Mouse (Mus musculus) MEL (cell line): ENCODE data around the gene Cdhr5. TPM values are rescaled to one million over a fixed set of nuclear protein-coding genes. Genes with fewer than 3 reads are reported as not detected.

Experiments
- DNase-seq: peaks from one replicate; pipeline ENCODE4 v3.0.0; 2011; ENCODE audit warnings: low read depth, low spot score
- H3K27ac ChIP-seq: 2 replicates; pipeline ENCODE4 v1.5.1; 2012; ENCODE audit warnings: low read depth, mild to moderate bottlenecking, control low read depth, low read length, moderate library complexity; ENCODE audit not compliant: control insufficient read depth
- H3K27me3 ChIP-seq, 2 experiments: fragments of 150-350 bp in 1 of 2; sonication (generic) in 1 of 2; 2 replicates each; pipeline ENCODE4 v1.6.1; 2012; ENCODE audit warnings: low read length in 2 of 2, mild to moderate bottlenecking in 2 of 2, improper control_type of control experiment in 1 of 2, moderate library complexity in 1 of 2; ENCODE audit not compliant: insufficient read depth in 2 of 2, control insufficient read depth in 1 of 2
- H3K36me3 ChIP-seq, 2 experiments: 2 replicates each; pipeline ENCODE4 v1.6.1; 2012 to 2014; ENCODE audit warnings: low read length in 2 of 2, improper control_type of control experiment in 1 of 2, inconsistent platforms in 1 of 2, mild to moderate bottlenecking in 1 of 2; ENCODE audit not compliant: insufficient read depth in 2 of 2, control insufficient read depth in 1 of 2
- H3K4me1 ChIP-seq, 2 experiments: fragments of 150-350 bp in 1 of 2; sonication (generic) in 1 of 2; 2 replicates each; pipeline ENCODE4 v1.6.1; 2012; ENCODE audit warnings: low read length in 2 of 2, improper control_type of control experiment in 1 of 2, mild to moderate bottlenecking in 1 of 2; ENCODE audit not compliant: insufficient read depth in 2 of 2, control insufficient read depth in 1 of 2
- H3K4me3 ChIP-seq, 2 experiments: fragments of 150-350 bp in 1 of 2; sonication (generic) in 1 of 2; 2 replicates each; pipeline ENCODE4 v1.5.1; 2012; ENCODE audit warnings: low read depth in 2 of 2, low read length in 2 of 2, mild to moderate bottlenecking in 2 of 2, moderate library complexity in 2 of 2, control low read depth in 1 of 2, improper control_type of control experiment in 1 of 2; ENCODE audit not compliant: control insufficient read depth in 1 of 2, insufficient read depth in 1 of 2
- H3K79me2 ChIP-seq: 2 replicates; pipeline ENCODE4 v1.6.1; 2012; ENCODE audit warnings: mild to moderate bottlenecking, low read length, moderate library complexity; ENCODE audit not compliant: control insufficient read depth, poor library complexity, insufficient read depth
- H3K9ac ChIP-seq: 2 replicates; pipeline ENCODE4 v1.6.1; 2012; ENCODE audit warnings: low read depth, mild to moderate bottlenecking, control low read depth, low read length, moderate library complexity; ENCODE audit not compliant: control insufficient read depth, poor library complexity, severe bottlenecking
- H3K9me3 ChIP-seq: fragments of 150-350 bp; sonication (generic); replicated peaks from 2 replicates; pipeline ENCODE4 v1.6.1; 2012; ENCODE audit warnings: mild to moderate bottlenecking, low read length, improper control_type of control experiment, moderate library complexity; ENCODE audit not compliant: insufficient read depth
- BHLHE40 ChIP-seq: IDR thresholded peaks from 2 replicates; pipeline ENCODE4 v1.6.1; 2012; ENCODE audit warnings: low read depth, mild to moderate bottlenecking, inconsistent platforms, low read length, improper control_type of control experiment, borderline replicate concordance
- CTCF ChIP-seq, 3 experiments: IDR thresholded peaks in 2 of 3; conservative IDR thresholded peaks in 1 of 3; 2 replicates each; pipeline ENCODE4 v1.5.1; 2011 to 2012; ENCODE audit warnings: low read length in 3 of 3, low read depth in 2 of 3, mild to moderate bottlenecking in 2 of 3, improper control_type of control experiment in 1 of 3, inconsistent platforms in 1 of 3, mixed read lengths in 1 of 3, moderate library complexity in 1 of 3; ENCODE audit not compliant: control insufficient read depth in 1 of 3, insufficient read depth in 1 of 3, poor library complexity in 1 of 3, severe bottlenecking in 1 of 3
- E2F4 ChIP-seq: IDR thresholded peaks from 2 replicates; pipeline ENCODE4 v1.6.1; 2011; ENCODE audit warnings: low read depth, low read length, improper control_type of control experiment, borderline replicate concordance
- ETS1 ChIP-seq: IDR thresholded peaks from 2 replicates; pipeline ENCODE4 v1.6.1; 2012; ENCODE audit warnings: low read depth, mild to moderate bottlenecking, inconsistent platforms, low read length, improper control_type of control experiment, moderate library complexity
- GABPA ChIP-seq: IDR thresholded peaks from 2 replicates; pipeline ENCODE4 v1.6.1; 2012; ENCODE audit warnings: low read depth, mild to moderate bottlenecking, inconsistent platforms, low read length, improper control_type of control experiment, moderate library complexity
- MEF2A ChIP-seq: IDR thresholded peaks from 2 replicates; pipeline ENCODE4 v1.6.1; 2014; ENCODE audit warnings: low read depth, mild to moderate bottlenecking, inconsistent platforms, low read length, improper control_type of control experiment; ENCODE audit not compliant: poor library complexity, insufficient replicate concordance, severe bottlenecking; ENCODE audit errors: extremely low read depth
- MXI1 ChIP-seq: IDR thresholded peaks from 2 replicates; pipeline ENCODE4 v1.6.1; 2011; ENCODE audit warnings: mild to moderate bottlenecking, low read depth, low read length, improper control_type of control experiment
- MYB ChIP-seq: IDR thresholded peaks from 2 replicates; pipeline ENCODE4 v1.6.1; 2011; ENCODE audit warnings: mild to moderate bottlenecking, low read depth, low read length, improper control_type of control experiment
- NRF1 ChIP-seq: IDR thresholded peaks from 2 replicates; pipeline ENCODE4 v1.6.1; 2014; ENCODE audit warnings: low read depth, mild to moderate bottlenecking, inconsistent platforms, low read length, improper control_type of control experiment, moderate library complexity; ENCODE audit not compliant: poor library complexity, insufficient read depth, severe bottlenecking
- POLR2A ChIP-seq, 2 experiments: IDR thresholded peaks; 2 replicates each; pipeline ENCODE4 v1.6.1; 2011 to 2012; ENCODE audit warnings: low read length in 2 of 2, mild to moderate bottlenecking in 2 of 2, control low read depth in 1 of 2, improper control_type of control experiment in 1 of 2, low read depth in 1 of 2, moderate library complexity in 1 of 2; ENCODE audit not compliant: control insufficient read depth in 1 of 2, insufficient read depth in 1 of 2, poor library complexity in 1 of 2
- POLR2AphosphoS5 ChIP-seq: IDR thresholded peaks from 2 replicates; pipeline ENCODE4 v1.6.1; 2012; ENCODE audit warnings: low read depth, borderline replicate concordance, mild to moderate bottlenecking, inconsistent platforms, low read length, moderate library complexity, mixed read lengths
- SIN3A ChIP-seq: IDR thresholded peaks from 2 replicates; pipeline ENCODE4 v1.6.1; 2012; ENCODE audit warnings: low read length, improper control_type of control experiment, inconsistent platforms
- TCF12 ChIP-seq: IDR thresholded peaks from 2 replicates; pipeline ENCODE4 v1.6.1; 2014; ENCODE audit warnings: low read depth, mild to moderate bottlenecking, inconsistent platforms, low read length, improper control_type of control experiment, moderate library complexity
- USF1 ChIP-seq: IDR thresholded peaks from 2 replicates; pipeline ENCODE4 v1.6.1; 2014; ENCODE audit warnings: low read depth, mild to moderate bottlenecking, inconsistent platforms, low read length, improper control_type of control experiment, moderate library complexity
- USF2 ChIP-seq, 2 experiments: IDR thresholded peaks; 2 replicates each; pipeline ENCODE4 v1.6.1; 2011 to 2012; ENCODE audit warnings: improper control_type of control experiment in 2 of 2, low read length in 2 of 2, borderline replicate concordance in 1 of 2, inconsistent platforms in 1 of 2, low read depth in 1 of 2, mild to moderate bottlenecking in 1 of 2; ENCODE audit not compliant: insufficient read depth in 1 of 2
- polyA plus RNA-seq, 2 experiments: library from polyadenylated mRNA; stranded (reverse) in 1 of 2; unstranded in 1 of 2; fragments of >175 nt in 1 of 2; fragments of >200 nt in 1 of 2; gene quantifications; 2 replicates each; pipeline versions ENCODE4 v1.2.1 to v1.2.4; 2012; ENCODE audit warnings: low replicate concordance in 2 of 2, low read depth in 1 of 2; ENCODE audit not compliant: insufficient read length in 2 of 2, insufficient read depth in 1 of 2, missing spikeins in 1 of 2
- total RNA-seq: library from RNA; depleted of rRNA; stranded (reverse); fragments of 300-350 nt; gene quantifications from 2 replicates; pipeline ENCODE4 v1.2.3, GENCODE M21; 2012

Cdhr5 gene
- total and polyA plus RNA-seq, 3 experiments: not detected

- Histone ChIP-seq H3K4me1 (no peaks in the 10 kb centered on the region; a peak in 1 of 4 replicates), H3K27me3 (no peaks in the 10 kb centered on the region), H3K9me3 (no peaks in the 10 kb centered on the region), H3K9ac (no peak overlapping the region), H3K36me3 (peaks cover 0 to 26% of the 10 kb centered on the region in 2 experiments; a peak in 3 of 4 replicates), H3K79me2 (no peaks in the 10 kb centered on the region), H3K4me3 (no peak overlapping the region), H3K27ac (no peak overlapping the region)
- TF ChIP-seq MEF2A (no peak), USF2 (IDR thresholded peaks at IDR 0.05; ENCODE audit: borderline replicate concordance in 1 of 2, insufficient read depth in 1 of 2, low read depth in 1 of 2, low read length in 2 of 2) (no peak)
- DNase-seq: no peak
These were observed 38.5 kb upstream of the Cdhr5 start for GRCm38 (mm10) chr7:141315076-141315475.

DNA sequence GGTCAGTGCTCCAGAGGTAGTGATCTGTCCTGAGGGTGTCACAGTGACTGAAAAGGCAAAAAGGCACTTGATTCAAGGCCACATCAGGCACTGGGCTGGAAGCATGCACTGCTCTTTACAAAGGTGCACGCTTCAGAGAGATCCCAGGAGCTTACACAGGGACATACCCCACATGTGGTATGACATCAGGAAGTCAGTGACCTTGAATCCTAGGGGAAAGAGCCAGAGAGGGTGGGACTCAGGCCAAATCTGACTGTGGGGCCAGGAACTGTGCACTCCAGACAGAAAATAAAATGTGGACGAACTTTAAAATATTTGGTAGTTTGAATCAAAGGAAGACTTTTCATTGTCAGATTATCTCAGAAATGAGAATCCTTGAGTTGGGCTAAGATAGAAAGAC, 37.8 kb upstream of the Cdhr5 start:
- Histone ChIP-seq H3K9me3 (no peaks in the 10 kb centered on the region), H3K27me3 (no peaks in the 10 kb centered on the region), H3K27ac (no peak overlapping the region), H3K4me1 (no peaks in the 10 kb centered on the region), H3K79me2 (no peaks in the 10 kb centered on the region), H3K36me3 (peaks cover 0 to 21% of the 10 kb centered on the region in 2 experiments; a peak in 2 of 4 replicates), H3K4me3 (no peak overlapping the region), H3K9ac (no peak overlapping the region)
- DNase-seq: no peak
- TF ChIP-seq USF1 (no peak), MYB (no peak), BHLHE40 (no peak), CTCF (IDR thresholded peaks at IDR 0.05 in 2 of 3, conservative IDR thresholded peaks at IDR 0.05 in 1 of 3; ENCODE audit: control insufficient read depth in 1 of 3, insufficient read depth in 1 of 3, low read depth in 2 of 3, low read length in 3 of 3, poor library complexity in 1 of 3, severe bottlenecking in 1 of 3) (no peak), POLR2A (IDR thresholded peaks at IDR 0.05; ENCODE audit: control insufficient read depth in 1 of 2, insufficient read depth in 1 of 2, low read depth in 1 of 2, low read length in 2 of 2, poor library complexity in 1 of 2) (no peak), MXI1 (no peak), ETS1 (no peak), E2F4 (no peak), NRF1 (no peak)
- TF ChIP-seq, all 39 proteins: peak for 0

DNA sequence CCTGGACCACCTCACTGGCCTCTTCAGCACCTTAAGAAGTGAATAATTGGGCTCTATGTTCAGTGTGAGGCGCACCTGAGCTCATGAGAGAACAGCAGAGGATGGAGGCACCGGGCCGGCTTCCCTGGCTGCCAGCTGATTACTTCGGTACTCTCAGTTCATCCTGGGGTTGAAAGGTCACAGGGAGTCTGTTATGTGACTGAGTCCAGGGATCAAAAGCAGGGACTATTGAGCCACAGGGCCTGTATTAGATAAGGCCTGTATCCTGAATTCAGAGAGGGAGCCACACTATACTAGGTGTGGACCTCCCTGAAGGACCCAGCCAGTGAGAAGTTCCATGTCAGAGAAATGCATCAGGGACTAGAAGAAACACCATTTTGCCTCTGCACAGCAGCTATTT, 28.0 kb upstream of the Cdhr5 start:
- DNase-seq: no peak
- H3K36me3 ChIP-seq: peaks cover 0 to 11% of the 10 kb centered on the region in 2 experiments; a peak in 2 of 4 replicates
- TF ChIP-seq GABPA (no peak), SIN3A (no peak), TCF12 (no peak), E2F4 (no peak), POLR2AphosphoS5 (no peak)
- H3K27ac ChIP-seq: no peak overlapping the region
- no peaks in the 10 kb centered on the region for H3K27me3 ChIP-seq
- no peaks in the 10 kb centered on the region for H3K4me1 ChIP-seq
- H3K79me2 ChIP-seq: no peaks in the 10 kb centered on the region
- no peak overlapping the region for H3K4me3 ChIP-seq
- no peaks in the 10 kb centered on the region for H3K9me3 ChIP-seq
- no peak overlapping the region for H3K9ac ChIP-seq
